Mouse (Mus musculus) embryo, embryonic 10 days (tissue): Measurements from ENCODE around the gene Aass.
"Not testable (repeated sequence)": the region's sequence is repeated elsewhere in the genome, so short reads cannot be mapped to it uniquely, and the experiment has no call there.

Source experiments
- DNase-seq: peaks from one replicate; pipeline ENCODE4 v3.0.0-alpha.2; 2015; ENCODE audit warnings: low spot score

Aass gene

DNA sequence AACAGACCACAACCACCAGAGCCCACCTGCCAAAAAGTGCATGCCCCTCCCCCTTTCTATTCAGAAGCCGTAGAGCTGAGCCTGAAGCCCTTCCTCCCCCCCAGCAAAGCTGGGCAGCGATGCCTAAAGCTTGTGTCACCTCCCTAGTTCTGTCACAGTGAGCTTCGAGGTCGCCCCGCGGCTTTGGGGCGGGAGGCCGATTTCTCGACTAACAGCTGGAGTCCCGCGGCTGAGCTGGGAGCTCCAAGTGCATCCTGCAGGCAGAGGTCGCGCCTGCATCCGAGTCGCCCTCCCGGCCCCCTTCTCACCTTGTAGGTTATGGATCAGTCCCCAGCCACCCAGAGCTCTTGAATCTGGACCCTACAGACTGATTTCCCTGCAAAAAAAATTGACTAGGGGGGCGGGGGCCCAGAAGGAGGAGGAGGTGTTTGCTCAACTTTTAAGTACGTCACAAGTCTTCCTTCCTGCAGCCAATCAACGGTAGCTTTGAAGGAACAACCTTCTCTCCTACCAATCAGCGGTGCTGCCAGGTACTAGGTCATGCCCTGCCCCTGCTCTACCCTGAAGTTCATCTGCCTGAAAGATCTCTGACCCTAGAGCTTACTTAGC is at the start of gene Aass:
Aass (minus strand) TSS at position 414 of the 609 bp plus-strand sequence.
- DNase-seq, result peak; percentile 69

DNA sequence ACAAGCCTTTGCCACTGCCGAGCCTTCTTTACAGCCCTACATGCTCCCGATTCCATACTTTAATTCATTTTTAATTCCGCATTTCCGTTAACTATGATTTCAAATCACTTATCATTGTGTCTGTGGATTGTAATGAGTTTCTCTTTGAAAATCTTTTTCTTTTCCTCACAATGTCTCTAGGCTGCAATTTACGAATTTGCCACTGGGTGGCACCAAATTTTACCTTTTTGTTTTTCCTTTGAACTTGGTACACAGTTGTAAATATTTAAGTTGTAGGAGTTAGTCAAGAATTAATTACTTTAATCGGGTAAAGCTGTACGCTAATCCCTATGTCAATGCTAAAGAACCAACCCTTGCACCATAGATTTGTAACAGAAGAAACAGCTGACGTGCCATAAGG is 47.3 kb upstream of the Aass start:
- no peak for DNase-seq

DNA sequence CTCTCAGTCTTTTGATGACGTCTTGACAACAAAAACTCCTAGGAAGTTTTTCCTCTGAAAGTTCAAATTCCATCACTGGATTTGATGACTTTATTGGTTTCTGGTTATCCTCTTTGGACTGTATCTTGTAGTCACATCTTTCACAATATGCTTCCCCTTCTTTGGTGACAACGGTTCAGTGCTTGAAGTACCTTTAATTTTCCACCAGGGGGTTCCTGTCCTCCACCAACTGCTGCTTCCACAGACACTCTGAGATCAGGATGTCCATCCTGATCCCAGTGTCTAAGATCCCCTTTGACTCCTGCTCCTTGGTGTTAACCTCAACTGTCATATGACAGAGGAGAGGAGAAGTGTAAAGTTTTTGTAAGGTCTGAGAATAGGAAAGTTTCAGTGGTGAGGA is 31.0 kb upstream of the Aass start:
- not testable (repeated sequence) for DNase-seq

DNA sequence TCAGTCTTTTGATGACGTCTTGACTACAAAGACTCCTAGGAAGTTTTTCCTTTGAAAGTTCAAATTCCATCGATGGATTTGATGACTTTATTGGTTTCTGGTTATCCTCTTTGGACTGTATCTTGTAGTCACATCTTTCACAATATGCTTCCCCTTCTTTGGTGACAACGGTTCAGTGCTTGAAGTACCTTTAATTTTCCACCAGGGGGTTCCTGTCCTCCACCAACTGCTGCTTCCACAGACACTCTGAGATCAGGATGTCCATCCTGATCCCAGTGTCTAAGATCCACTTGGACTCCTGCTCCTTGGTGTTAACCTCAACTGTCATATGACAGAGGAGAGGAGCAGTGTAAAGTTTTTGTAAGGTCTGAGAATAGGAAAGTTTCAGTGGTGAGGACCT is 23.6 kb upstream of the Aass start:
- DNase-seq, result not testable (repeated sequence)

DNA sequence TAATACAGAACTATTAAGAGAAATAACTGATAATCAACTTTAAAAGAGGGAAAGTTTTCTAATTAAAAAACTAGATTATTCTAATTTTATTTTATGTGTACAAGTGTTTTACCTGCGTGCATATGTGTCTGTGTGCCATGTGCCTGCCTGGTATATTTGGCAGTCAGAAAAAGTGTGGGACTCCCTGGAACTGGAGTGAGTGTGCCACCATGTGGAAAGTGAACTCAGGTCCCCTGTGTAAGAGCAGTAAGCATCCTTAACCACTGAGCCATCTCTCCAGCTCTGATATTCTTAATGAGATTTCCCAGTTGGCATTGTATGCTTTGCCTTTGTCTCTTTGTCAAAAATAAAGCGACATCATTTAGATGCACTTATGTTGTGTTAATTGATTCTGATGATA is 20.3 kb upstream of the Aass start:
- DNase-seq, result no peak

DNA sequence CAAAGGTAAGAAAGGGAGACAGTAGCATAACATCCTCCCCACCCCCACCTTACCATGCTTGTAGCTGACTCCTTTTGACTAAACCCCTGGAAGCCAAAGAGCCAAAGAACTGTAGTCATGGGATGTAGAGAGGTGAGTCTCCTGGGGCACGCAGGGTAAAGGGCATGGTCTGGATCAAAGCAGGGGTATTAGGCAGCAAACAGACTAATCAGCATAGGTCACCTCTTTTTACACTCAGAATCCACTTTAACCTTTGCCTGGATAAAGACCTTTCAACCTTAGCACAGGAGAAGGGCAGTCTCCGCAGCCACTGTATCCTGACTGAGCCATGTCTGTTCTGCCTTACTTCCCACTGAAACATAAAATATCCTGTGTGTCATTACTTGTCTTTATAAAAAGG is 14.4 kb upstream of the Aass start:
- DNase-seq, result no peak

DNA sequence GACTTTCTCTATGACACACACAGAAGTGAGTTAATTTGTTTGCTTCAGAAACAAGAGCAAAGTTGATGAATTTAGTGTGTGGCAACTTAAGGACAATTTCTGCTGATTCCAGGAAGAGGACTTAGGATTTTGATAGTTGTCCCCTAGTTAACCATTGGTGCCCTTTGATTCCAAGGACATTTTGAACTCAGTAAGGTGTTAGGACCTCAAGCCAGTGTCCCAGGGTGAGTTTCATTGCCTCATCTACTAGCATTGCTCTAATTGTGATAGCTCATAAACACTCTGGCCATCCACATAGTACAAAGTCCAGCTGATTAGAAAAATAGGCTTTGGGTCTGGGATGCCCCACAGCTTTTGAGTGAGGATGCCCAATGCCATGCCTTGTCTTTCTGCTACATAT is 11.2 kb upstream of the Aass start:
- no peak for DNase-seq

DNA sequence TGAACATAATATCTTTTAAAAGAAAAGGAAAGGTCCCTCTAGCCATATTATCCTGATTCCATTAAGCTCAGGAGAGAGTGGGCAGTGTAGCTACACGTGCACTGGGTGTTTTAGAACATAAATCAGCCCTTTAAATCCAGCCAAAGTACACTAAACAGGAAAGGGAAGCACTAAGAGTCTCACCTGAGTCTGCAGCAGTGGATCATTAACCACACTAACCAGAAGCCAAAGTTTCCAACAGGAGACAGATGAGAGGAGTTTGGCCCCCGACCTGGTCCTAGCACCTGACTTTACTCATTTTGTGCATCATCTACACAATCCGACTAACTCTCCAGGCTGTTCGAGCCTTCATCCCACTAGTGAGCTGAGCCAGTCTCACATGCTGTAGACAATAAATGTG is 1.8 kb downstream of the Aass start:
- DNase-seq, result no peak

DNA sequence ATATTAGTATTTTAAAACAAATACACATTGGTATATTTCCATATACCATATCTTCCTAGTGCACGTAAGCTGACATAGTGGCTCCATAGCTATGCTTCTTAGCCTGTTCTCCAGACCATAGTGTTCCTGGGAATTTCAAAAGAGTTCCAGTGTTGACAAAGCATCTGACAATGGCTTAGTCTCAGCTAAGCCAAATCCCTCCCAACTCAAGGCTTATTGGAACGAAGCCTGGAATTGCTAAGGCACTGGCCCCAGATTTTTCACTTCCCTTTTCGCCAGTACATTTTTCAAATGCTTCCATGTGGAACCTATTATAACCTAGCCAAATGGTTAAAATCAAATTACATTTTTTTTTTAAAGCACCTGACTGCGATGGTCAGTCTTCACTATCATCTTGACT is 3.6 kb downstream of the Aass start:
- no peak for DNase-seq

DNA sequence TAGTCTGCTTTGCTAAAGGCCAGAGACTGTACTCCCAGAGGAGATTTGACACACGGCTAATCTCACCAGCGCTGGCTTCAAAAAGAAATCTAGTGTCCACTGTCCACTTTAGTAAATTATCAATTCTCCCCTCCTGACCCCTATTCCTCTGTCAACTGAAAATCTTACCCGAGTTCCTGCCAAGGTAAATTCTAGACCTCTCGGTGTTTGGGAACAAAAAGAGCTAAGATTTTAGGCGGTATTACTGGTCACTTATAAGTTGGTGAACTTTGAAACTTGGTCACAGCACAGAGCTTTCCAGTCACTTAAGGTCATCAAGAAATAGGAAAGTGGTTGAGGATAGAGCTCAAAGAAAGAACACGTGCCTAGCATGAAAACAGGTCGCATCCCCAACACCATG is 6.1 kb downstream of the Aass start:
- no peak for DNase-seq

DNA sequence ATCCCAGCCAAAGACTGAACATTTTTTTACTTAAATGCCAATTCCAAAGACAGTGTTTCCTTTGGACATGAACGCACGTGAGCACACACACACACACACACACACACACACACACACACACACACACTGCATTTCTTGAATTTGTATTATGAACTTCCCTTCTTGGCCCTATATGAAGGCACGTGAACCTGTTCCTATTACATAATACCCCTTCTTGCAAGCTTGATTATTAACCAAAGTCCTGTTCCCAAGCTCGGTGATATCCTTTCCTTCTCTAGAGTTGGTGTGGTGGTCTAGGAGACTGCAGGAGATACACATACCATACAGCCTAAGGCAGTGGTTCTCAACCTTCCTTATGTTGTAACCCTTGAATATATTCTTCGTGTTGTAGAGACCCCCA is 7.0 kb downstream of the Aass start:
- no peak for DNase-seq

DNA sequence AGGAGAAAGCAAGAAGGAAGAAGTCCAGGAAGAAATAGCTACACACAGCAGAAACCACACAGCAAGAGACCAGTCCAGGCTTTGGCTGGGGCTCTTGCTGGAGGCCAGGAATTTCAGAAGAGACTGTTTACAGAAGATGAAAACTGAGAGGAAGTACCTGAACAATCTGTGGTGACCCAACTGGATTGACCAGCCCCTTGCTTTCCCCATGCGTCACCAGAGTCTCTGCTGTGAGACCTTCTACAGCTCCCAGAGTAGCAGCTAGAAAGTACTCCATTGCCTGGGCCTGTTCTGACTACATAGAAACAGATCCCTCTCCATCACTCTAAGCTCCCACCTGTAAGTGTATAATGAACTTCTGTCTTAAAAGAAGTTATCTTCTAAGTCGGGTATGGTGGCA is 8.0 kb downstream of the Aass start:
- DNase-seq, result no peak

DNA sequence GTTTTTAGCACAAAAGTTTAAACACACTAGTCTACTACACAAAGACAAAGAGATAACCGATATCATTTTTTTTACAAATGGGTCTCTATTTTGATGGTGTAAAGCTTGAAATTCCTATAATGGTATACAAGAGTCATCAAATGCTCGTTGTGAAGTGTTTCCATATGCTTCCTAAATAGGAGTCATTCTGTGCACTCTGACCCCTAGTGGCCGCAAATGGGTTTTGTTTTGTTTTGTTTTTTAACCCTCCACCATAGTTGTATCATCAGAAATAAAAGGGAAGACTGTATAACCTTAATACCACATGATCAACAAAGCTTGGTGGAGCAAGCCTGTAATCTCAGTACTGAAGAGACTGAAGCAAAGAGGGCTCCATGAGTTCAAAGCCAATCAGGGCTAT is 9.9 kb downstream of the Aass start:
- peak; percentile 14 for DNase-seq

DNA sequence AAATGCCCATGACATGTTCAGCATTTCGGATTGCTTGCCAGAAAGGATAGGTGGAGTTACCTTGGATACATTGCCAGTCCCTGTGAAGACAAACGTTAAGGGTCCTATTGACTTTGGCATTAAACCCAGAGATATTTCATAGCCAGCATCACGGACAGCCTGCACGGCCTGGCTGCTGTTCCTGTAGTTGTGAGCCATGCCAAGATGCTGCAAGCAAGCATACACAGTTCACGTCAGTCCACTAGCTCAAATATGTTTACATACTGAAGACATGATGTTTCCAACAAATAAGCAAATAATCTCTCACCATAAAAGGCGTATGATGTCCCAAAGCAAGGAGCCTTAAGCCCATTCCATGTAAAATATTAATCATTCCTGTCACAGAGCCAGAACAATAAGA is 18.0 kb downstream of the Aass start:
- no peak for DNase-seq

DNA sequence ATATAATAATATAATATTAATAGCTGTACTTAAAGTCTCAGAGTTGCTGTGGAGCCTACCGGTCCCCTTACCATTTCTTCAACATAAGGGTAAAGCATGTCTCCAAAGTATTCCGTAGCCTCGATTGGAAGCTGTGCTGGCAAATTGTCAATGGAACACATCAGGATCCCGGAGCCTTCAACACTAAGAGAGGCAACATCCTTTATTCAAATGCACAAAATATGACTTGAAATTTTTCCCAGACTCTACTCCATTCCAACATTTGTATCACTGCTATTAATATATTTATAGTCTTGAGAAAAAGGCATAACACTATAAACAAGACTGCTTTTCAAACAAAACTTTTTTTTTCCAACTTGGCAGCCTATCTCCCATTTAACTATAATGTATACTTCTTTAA is 25.7 kb downstream of the Aass start:
- no peak for DNase-seq

DNA sequence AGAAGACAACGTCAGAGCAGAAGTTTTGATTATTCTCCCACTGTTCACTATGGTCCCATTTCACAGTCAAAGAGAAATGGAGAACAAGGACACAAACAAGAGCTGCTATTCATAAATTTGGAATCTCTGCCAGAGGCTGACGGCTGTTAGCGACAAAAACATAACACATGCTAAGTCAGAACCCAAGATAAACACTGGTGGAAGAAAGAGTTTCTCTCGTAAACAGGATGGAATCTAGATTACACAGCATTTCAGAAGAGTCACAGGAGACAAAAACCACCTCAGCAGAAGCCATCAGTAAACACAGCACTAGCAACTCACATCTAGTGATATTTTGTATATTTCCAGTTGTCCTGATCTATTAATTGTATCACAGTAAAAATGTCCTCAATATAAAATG is 26.4 kb downstream of the Aass start:
- no peak for DNase-seq

DNA sequence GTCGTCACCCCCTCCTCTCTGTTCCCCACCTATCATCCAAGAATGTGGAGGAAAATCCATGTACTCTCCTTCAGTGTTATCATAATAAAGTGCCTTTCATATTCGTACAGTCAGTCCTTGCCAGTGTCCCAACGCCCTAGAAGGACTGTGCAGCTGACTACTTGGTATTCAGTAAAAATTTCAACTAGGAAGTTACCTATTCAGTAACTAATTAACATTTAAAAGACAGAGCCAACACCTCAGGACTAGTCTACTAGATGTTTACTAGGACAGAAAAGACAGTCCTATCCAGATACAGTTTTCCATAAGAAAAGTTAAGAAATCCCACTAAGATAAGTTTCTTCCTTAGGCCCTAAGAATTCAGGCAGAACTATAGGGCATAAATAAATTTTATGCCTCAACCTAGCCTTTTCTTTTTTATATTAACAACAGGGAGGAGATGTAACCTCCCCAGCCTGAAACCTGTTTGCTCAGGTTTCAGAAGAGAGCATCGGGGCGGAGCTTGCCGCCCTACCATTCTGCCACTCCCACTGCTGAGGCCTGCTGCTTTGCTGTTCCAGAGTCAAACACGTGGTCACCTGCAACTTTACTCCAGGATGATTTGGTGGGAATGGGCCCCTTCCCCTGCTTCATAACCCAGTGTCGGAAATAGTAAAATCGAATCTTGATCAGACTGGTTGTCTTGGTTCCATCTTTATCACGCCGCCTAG is 42.3 kb downstream of the Aass start:
- DNase-seq, result not testable (repeated sequence)

DNA sequence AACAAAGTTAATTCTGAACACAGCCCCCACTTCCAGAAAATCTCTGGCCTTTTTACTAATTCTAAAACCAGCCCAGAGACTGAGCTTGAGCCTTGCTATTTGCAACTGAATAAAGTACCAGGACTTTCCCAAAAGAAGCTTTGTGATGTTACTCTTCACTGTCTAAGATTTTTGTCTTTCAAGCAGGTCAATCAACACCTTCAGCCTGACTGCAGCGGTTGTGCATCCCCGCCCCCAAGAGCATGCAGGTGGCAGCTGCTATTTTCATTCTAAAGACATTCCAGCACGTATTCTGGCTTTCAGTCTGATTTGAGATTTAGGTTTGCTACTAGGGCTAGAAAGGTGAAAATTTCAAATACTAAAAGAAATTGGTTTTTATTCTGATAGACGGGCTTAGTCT is 43.5 kb downstream of the Aass start:
- not testable (repeated sequence) for DNase-seq

DNA sequence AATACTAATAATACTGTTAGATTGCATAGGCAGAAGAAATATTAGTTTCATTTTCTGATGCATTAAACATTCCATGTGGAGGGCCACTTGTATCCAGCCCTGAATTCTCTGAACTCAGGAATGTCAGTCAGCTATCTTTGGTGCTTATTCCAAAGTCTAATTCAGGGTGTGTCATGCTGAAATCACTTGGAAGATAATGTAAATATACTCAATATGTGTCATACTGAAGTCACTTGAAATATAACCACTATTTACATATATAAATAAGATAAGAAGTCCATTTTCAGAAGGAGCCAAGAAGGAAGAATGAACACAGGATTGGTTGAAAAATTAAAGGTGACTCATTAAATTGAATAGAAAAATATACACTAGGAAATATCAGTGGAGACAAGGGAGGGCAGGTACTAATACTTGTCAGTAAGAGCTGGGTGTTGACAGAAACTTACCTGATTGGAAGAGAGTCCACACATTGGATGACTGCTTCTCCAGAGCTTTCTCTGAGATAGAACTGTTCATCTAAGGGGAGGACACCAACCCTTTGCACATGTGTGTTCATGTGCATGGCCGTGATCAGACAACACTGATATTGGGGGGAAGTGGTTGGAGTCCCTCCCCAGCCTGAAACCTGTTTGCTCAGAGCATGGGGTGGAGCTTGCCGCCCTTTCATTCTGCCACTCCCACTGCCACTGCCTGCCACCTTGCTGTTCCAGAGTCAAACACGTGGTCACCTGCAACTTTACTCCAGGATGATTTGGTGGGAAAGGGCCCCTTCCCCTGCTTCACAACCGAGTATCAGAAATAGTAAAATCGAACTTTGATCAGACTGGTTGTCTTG is 48.0 kb downstream of the Aass start:
- DNase-seq, result no peak

DNA sequence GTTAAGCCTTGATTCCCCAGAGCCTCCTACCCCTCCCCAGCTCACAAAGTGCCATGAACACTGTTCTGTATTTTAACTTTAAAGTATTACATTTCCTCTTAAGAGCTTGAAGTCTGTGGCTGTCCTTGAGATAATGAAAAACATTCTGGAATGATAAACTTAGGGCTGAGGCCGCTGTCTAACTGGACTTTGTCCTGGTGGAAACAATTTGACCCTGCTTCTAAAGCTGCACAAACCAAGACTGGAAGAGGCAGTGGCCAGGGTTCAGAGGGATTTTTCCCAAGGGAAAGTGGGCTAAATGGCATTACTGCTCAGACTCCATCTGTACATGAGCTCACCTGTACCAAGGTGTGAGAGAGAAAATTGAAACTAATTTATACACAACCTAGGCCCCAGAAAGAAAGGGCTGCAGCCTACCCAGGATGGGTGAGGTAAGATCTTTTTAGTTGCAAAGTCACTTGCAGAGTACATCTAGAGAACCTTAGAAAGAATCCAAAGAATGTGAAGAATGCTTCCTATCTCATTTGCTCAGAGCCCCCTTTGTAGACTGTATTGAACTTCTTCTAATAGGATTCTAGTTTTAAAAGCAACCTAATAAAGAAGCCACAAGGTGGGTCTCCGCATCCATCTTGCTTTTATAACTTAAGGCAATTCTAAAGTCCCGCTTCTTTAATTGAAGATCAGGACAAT is 52.6 kb downstream of the Aass start:
- peak; percentile 5 for DNase-seq

DNA sequence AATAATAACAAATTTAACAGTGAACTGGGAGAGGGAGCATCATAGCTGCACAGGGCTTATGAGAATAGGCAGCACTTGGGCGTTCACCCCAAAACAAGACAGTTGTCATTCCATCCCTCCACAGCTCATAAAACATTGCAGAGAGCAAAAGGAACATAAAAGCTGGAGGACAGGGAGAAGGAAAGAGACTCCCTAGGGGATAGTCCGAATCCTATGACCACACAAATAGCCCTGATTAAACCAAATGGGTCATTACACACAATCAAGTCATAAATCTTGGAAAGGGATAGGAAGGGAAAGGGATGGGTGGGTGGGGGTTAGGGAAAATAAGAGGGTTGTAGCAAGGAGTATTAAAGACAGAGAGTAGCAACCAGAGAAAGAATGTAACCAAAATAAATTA is 54.5 kb downstream of the Aass start:
- DNase-seq, result no peak

DNA sequence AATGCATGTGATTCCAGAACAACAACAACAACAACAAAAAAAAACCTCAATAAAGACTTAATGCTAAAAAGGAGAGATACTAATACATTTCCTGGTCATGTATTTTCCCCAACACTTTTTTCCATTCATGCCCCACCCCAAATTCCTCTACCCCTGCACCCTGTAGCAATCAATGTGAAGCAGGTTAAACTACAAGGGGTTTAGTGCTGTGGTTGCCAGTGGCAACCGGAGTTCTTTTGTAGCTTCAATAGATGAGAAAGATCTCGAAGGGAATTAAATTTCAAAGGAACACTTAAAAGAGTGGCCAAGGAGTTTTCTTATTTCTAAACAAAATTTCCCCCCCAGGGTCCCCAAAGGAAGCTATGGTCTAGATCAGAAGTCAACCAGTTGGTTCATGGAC is 56.7 kb downstream of the Aass start:
- DNase-seq, result no peak

DNA sequence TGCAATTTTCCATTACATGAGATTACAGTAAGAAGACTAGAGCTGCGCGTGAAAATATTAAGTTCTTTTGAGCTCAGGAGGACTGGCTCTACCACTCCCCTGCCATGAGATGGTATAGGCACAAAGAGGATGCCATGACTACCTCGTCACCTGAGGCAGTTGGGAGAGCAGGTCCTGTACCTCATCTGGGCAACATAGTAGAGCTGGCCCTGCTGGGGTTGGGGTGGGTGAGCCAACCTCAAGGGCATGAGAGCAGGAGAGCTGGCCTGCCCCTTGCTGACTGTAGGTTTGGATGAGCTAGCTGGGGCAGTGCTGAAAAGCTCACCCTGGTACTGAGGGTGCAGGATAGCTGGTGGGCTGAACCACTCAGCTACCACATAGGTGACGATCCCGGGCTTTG is 77.1 kb downstream of the Aass start:
- DNase-seq, result no peak
